Mouse (Mus musculus): ENCODE data around the gene Btbd11. TPM values are rescaled to one million over a fixed set of nuclear protein-coding genes. Genes with fewer than 3 reads are reported as not detected.
A peak's percentile ranks its signal among the peaks of the same experiment; 100 is the strongest.

Btbd11 gene
- polyA plus RNA-seq, 1 experiment from 2014 or later: 13.5 TPM

- H3K9me3 ChIP-seq: 0 out of 2 replicates have a peak, but pooled peaks cover 1% of the 10 kb centered on the region
- no peak overlapping the region for H3K4me2 ChIP-seq
- 73% methylated on average over 13 of the region's 13 CpGs for WGBS
- peak; percentile 20; the same call in 1 of the 2 replicates for ATAC-seq (ENCODE audit: low read depth)
- peak overlapping the region; percentile 23; the same call in 1 of the 2 replicates for H3K27ac ChIP-seq (replicated peaks)
- no peaks in the 10 kb centered on the region for H3K36me3 ChIP-seq
- H3K4me3 ChIP-seq: no peak overlapping the region
- peaks cover 51% of the 10 kb centered on the region for H3K4me1 ChIP-seq (replicated peaks)
- H3K27me3 ChIP-seq: no peaks in the 10 kb centered on the region
- H3K9ac ChIP-seq: no peak overlapping the region
Observed at GRCm38 (mm10) chr10:85465516-85466408, 79.1 kb downstream of the Btbd11 start.

- H3K27ac ChIP-seq (replicated peaks): peak overlapping the region; percentile 23; the same call in 1 of the 2 replicates
- H3K27me3 ChIP-seq: no peaks in the 10 kb centered on the region
- WGBS: 39% methylated on average over 8 of the region's 8 CpGs
- peak; percentile 51; the same call in 1 of the 2 replicates for ATAC-seq (ENCODE audit: low read depth)
- no peak overlapping the region for H3K4me2 ChIP-seq
- 0 out of 2 replicates have a peak overlapping the region, but pooled peaks have one; percentile 31 for H3K9ac ChIP-seq
- peaks cover 51% of the 10 kb centered on the region for H3K4me1 ChIP-seq (replicated peaks)
- no peak overlapping the region for H3K4me3 ChIP-seq
- 0 out of 2 replicates have a peak, but pooled peaks cover 3% of the 10 kb centered on the region for H3K9me3 ChIP-seq
- no peaks in the 10 kb centered on the region for H3K36me3 ChIP-seq
Observed at GRCm38 (mm10) chr10:85466409-85466761, 79.8 kb downstream of the Btbd11 start.

GRCm38 (mm10) chr10:85467393-85467792, 80.8 kb downstream of the Btbd11 start:
- Histone ChIP-seq H3K4me1 (replicated peaks) (peaks cover 51% of the 10 kb centered on the region), H3K36me3 (no peaks in the 10 kb centered on the region), H3K9me3 (0 out of 2 replicates have a peak, but pooled peaks cover 3% of the 10 kb centered on the region), H3K9ac (no peak overlapping the region), H3K27ac (replicated peaks) (no peak overlapping the region), H3K27me3 (no peaks in the 10 kb centered on the region), H3K4me3 (no peak overlapping the region), H3K4me2 (no peak overlapping the region)
- no peak for ATAC-seq (ENCODE audit: low read depth)
- 67% methylated on average over 7 of the region's 7 CpGs for WGBS

GRCm38 (mm10) chr10:85468527-85468926, 81.9 kb downstream of the Btbd11 start:
- ATAC-seq (ENCODE audit: low read depth): no peak
- peaks cover 55% of the 10 kb centered on the region for H3K4me1 ChIP-seq (replicated peaks)
- 0 out of 2 replicates have a peak, but pooled peaks cover 3% of the 10 kb centered on the region for H3K9me3 ChIP-seq

GRCm38 (mm10) chr10:85469341-85469740, 82.7 kb downstream of the Btbd11 start:
- Histone ChIP-seq H3K9me3 (0 out of 2 replicates have a peak, but pooled peaks cover 3% of the 10 kb centered on the region), H3K4me2 (no peak overlapping the region), H3K4me1 (replicated peaks) (peaks cover 51% of the 10 kb centered on the region), H3K36me3 (no peaks in the 10 kb centered on the region), H3K4me3 (no peak overlapping the region), H3K27ac (replicated peaks) (no peak overlapping the region), H3K27me3 (no peaks in the 10 kb centered on the region), H3K9ac (no peak overlapping the region)
- ATAC-seq (ENCODE audit: low read depth): no peak
- WGBS: 65% methylated on average over 5 of the region's 5 CpGs

More at GRCm38 (mm10) chr10:85468527-85468926, 81.9 kb downstream of the Btbd11 start:
- no peak overlapping the region for H3K9ac ChIP-seq
- 64% methylated on average over 4 of the region's 4 CpGs for WGBS
- H3K4me2 ChIP-seq: no peak overlapping the region
- no peak overlapping the region for H3K27ac ChIP-seq (replicated peaks)
- H3K4me3 ChIP-seq: no peak overlapping the region
- H3K27me3 ChIP-seq: no peaks in the 10 kb centered on the region
- no peaks in the 10 kb centered on the region for H3K36me3 ChIP-seq

GRCm38 (mm10) chr10:85473265-85473664, 86.7 kb downstream of the Btbd11 start:
- H3K9me3 ChIP-seq: 0 out of 2 replicates have a peak, but pooled peaks cover 3% of the 10 kb centered on the region
- no peak overlapping the region for H3K27ac ChIP-seq (replicated peaks)
- no peaks in the 10 kb centered on the region for H3K36me3 ChIP-seq
- 88% methylated on average over 4 of the region's 4 CpGs for WGBS
- H3K9ac ChIP-seq: no peak overlapping the region
- H3K4me3 ChIP-seq: no peak overlapping the region
- ATAC-seq (ENCODE audit: low read depth): no peak; the same call in 1 of the 2 replicates
- H3K4me1 ChIP-seq (replicated peaks): peaks cover 15% of the 10 kb centered on the region
- no peak overlapping the region for H3K4me2 ChIP-seq
- H3K27me3 ChIP-seq: no peaks in the 10 kb centered on the region

- Histone ChIP-seq H3K36me3 (no peaks in the 10 kb centered on the region), H3K4me2 (no peak overlapping the region), H3K9ac (no peak overlapping the region), H3K27me3 (no peaks in the 10 kb centered on the region), H3K27ac (replicated peaks) (no peak overlapping the region), H3K4me3 (no peak overlapping the region), H3K4me1 (replicated peaks) (peaks cover 9% of the 10 kb centered on the region), H3K9me3 (0 out of 2 replicates have a peak, but pooled peaks cover 3% of the 10 kb centered on the region)
- no peak for ATAC-seq (ENCODE audit: low read depth)
- 76% methylated on average over 3 of the region's 3 CpGs for WGBS
Observed at GRCm38 (mm10) chr10:85473871-85474270, 87.3 kb downstream of the Btbd11 start.

- Histone ChIP-seq H3K27ac (replicated peaks) (no peak overlapping the region), H3K4me1 (replicated peaks) (peaks cover 20% of the 10 kb centered on the region), H3K27me3 (no peaks in the 10 kb centered on the region), H3K4me2 (no peak overlapping the region), H3K4me3 (no peak overlapping the region), H3K36me3 (no peaks in the 10 kb centered on the region), H3K9ac (no peak overlapping the region), H3K9me3 (0 out of 2 replicates have a peak, but pooled peaks cover 2% of the 10 kb centered on the region)
- no peak for ATAC-seq (ENCODE audit: low read depth)
- 77% methylated on average over 9 of the region's 9 CpGs for WGBS
Observed at GRCm38 (mm10) chr10:85475642-85476345, 89.2 kb downstream of the Btbd11 start.

GRCm38 (mm10) chr10:85479959-85480625, 93.5 kb downstream of the Btbd11 start:
- H3K4me2 ChIP-seq: no peak overlapping the region
- H3K4me1 ChIP-seq (replicated peaks): peaks cover 36% of the 10 kb centered on the region
- H3K27me3 ChIP-seq: no peaks in the 10 kb centered on the region
- H3K36me3 ChIP-seq: no peaks in the 10 kb centered on the region
- no peak overlapping the region for H3K4me3 ChIP-seq
- ATAC-seq (ENCODE audit: low read depth): no peak
- no peak overlapping the region for H3K9ac ChIP-seq
- no peaks in the 10 kb centered on the region for H3K9me3 ChIP-seq
- peak overlapping the region; percentile 53 for H3K27ac ChIP-seq (replicated peaks)
- 40% methylated on average over 6 of the region's 6 CpGs for WGBS

GRCm38 (mm10) chr10:85481106-85481505, 94.5 kb downstream of the Btbd11 start:
- no peaks in the 10 kb centered on the region for H3K9me3 ChIP-seq
- no peak overlapping the region for H3K27ac ChIP-seq (replicated peaks)
- H3K27me3 ChIP-seq: no peaks in the 10 kb centered on the region
- H3K9ac ChIP-seq: no peak overlapping the region
- WGBS: 67% methylated on average over 3 of the region's 3 CpGs
- no peak overlapping the region for H3K4me3 ChIP-seq
- ATAC-seq (ENCODE audit: low read depth): no peak
- no peak overlapping the region for H3K4me2 ChIP-seq
- peaks cover 36% of the 10 kb centered on the region for H3K4me1 ChIP-seq (replicated peaks)
- H3K36me3 ChIP-seq: no peaks in the 10 kb centered on the region

- no peaks in the 10 kb centered on the region for H3K27me3 ChIP-seq
- peak; percentile 57 for ATAC-seq (ENCODE audit: low read depth)
- WGBS: 10% methylated on average over 4 of the region's 4 CpGs
- H3K4me3 ChIP-seq: no peak overlapping the region
- H3K4me1 ChIP-seq (replicated peaks): peaks cover 36% of the 10 kb centered on the region
- H3K9me3 ChIP-seq: no peaks in the 10 kb centered on the region
- H3K27ac ChIP-seq (replicated peaks): no peak overlapping the region
- no peak overlapping the region for H3K4me2 ChIP-seq
- H3K36me3 ChIP-seq: no peaks in the 10 kb centered on the region
- H3K9ac ChIP-seq: no peak overlapping the region
Observed at GRCm38 (mm10) chr10:85482064-85482473, 95.5 kb downstream of the Btbd11 start.

Measured in neural tube, embryonic 13.5 days (tissue).